Mouse (Mus musculus): ENCODE data around the gene Itih1.

- TF ChIP-seq CTCF (IDR thresholded peaks at IDR 0.05; ENCODE audit: insufficient read depth, low read depth, low read length) (no peak), POLR2A (IDR thresholded peaks at IDR 0.05; ENCODE audit: insufficient read depth, low read depth, low read length) (no peak)
Observed at GRCm38 (mm10) chr14:30916516-30916915, 26.6 kb downstream of the Itih1 start.
